Mouse (Mus musculus): ENCODE measurements around the gene Itpk1. TPM values are rescaled to one million over a fixed set of nuclear protein-coding genes. Genes with fewer than 3 reads are reported as not detected.

Itpk1 gene
- polyA plus RNA-seq, 1 experiment from 2014 or later, result 5.5 TPM

- H3K9ac ChIP-seq, result no peak overlapping the region
- H3K27ac ChIP-seq (ENCODE audit: poor library complexity, severe bottlenecking), result no peak overlapping the region
- no peaks in the 10 kb centered on the region for H3K36me3 ChIP-seq
- no peaks in the 10 kb centered on the region for H3K9me3 ChIP-seq (replicated peaks)
- H3K4me3 ChIP-seq, result no peak overlapping the region
- ATAC-seq (ENCODE audit: insufficient number of reproducible peaks, low FRiP score), result no peak
- H3K27me3 ChIP-seq (replicated peaks), result no peaks in the 10 kb centered on the region
- 80% methylated on average over 20 of the region's 20 CpGs for WGBS
- H3K4me1 ChIP-seq (replicated peaks), result 0 out of 2 replicates have a peak, but pooled peaks cover 8% of the 10 kb centered on the region
- H3K4me2 ChIP-seq, result no peak overlapping the region
These were observed 31.6 kb downstream of the Itpk1 start for GRCm38 (mm10) chr12:102672857-102673839.

DNA sequence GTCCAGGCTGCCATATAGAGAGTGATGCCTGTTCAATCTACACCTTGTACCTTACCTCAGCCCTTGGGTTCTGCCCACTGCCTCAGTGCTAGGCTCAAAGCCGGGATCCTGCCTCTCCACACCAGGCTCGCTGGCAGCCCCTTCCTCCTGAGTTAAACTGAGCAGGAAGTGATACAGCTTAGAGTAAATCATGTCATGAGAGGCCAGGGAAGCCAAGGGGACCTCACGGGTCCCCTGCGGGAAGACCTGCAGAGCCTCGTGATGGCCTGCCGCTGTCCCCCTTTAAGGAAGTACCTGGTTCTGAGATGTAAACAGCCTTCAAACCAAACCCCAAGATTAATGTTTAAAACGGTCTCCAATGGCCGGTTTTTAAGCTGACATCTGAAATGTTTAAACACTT, 32.6 kb downstream of the Itpk1 start:
- 71% methylated on average over 8 of the region's 8 CpGs for WGBS
- Histone ChIP-seq H3K27ac (ENCODE audit: poor library complexity, severe bottlenecking) (no peak overlapping the region), H3K36me3 (no peaks in the 10 kb centered on the region), H3K4me2 (no peak overlapping the region), H3K27me3 (replicated peaks) (no peaks in the 10 kb centered on the region), H3K4me3 (no peak overlapping the region), H3K4me1 (replicated peaks) (0 out of 2 replicates have a peak, but pooled peaks cover 8% of the 10 kb centered on the region), H3K9me3 (replicated peaks) (no peaks in the 10 kb centered on the region), H3K9ac (no peak overlapping the region)
- ATAC-seq (ENCODE audit: insufficient number of reproducible peaks, low FRiP score), result no peak

- Histone ChIP-seq H3K4me2 (no peak overlapping the region), H3K36me3 (no peaks in the 10 kb centered on the region), H3K9me3 (replicated peaks) (no peaks in the 10 kb centered on the region), H3K4me1 (replicated peaks) (0 out of 2 replicates have a peak, but pooled peaks cover 8% of the 10 kb centered on the region), H3K27me3 (replicated peaks) (no peaks in the 10 kb centered on the region), H3K27ac (ENCODE audit: poor library complexity, severe bottlenecking) (no peak overlapping the region), H3K9ac (no peak overlapping the region), H3K4me3 (no peak overlapping the region)
- no peak for ATAC-seq (ENCODE audit: insufficient number of reproducible peaks, low FRiP score)
- WGBS, result 71% methylated on average over 8 of the region's 8 CpGs
These were observed 33.9 kb downstream of the Itpk1 start for GRCm38 (mm10) chr12:102670848-102671247.

GRCm38 (mm10) chr12:102665465-102666202, 39.1 kb downstream of the Itpk1 start:
- Histone ChIP-seq H3K9me3 (replicated peaks) (0 out of 2 replicates have a peak, but pooled peaks cover 5% of the 10 kb centered on the region), H3K27me3 (replicated peaks) (no peaks in the 10 kb centered on the region), H3K4me2 (no peak overlapping the region), H3K4me3 (no peak overlapping the region), H3K36me3 (no peaks in the 10 kb centered on the region; the same call in 1 of the 2 replicates), H3K9ac (no peak overlapping the region), H3K27ac (ENCODE audit: poor library complexity, severe bottlenecking) (no peak overlapping the region), H3K4me1 (replicated peaks) (no peaks in the 10 kb centered on the region)
- WGBS, result 87% methylated on average over 10 of the region's 10 CpGs
- ATAC-seq (ENCODE audit: insufficient number of reproducible peaks, low FRiP score), result no peak

DNA sequence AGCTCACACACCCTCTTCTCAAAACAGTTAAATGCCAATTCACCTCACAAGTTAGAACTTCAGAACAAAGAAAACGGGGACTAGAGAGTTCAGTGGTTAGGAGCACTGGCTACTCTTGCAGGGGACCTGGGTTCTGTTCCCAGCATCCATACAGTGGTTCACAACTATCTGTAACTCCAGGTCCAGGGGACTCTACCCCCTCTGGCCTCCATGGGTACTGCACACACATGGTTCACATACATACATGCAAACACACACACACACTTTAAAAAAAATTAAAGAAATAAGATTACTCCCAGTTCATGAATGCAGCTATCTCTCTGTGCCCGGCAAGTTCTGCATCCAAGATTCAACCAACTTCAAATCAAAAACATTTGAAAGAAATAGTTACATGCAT, 40.7 kb downstream of the Itpk1 start:
- WGBS, result 88% methylated on average over 2 of the region's 2 CpGs
- 0 out of 2 replicates have a peak, but pooled peaks cover 5% of the 10 kb centered on the region for H3K9me3 ChIP-seq (replicated peaks)

GRCm38 (mm10) chr12:102663349-102664051, 41.2 kb downstream of the Itpk1 start:
- H3K27ac ChIP-seq (ENCODE audit: poor library complexity, severe bottlenecking), result no peak overlapping the region
- H3K4me1 ChIP-seq (replicated peaks), result no peaks in the 10 kb centered on the region
- no peak for ATAC-seq (ENCODE audit: insufficient number of reproducible peaks, low FRiP score)
- no peak overlapping the region for H3K4me2 ChIP-seq
- 0 out of 2 replicates have a peak, but pooled peaks cover 5% of the 10 kb centered on the region for H3K9me3 ChIP-seq (replicated peaks)
- WGBS, result 78% methylated on average over 11 of the region's 11 CpGs
- H3K9ac ChIP-seq, result no peak overlapping the region
- no peaks in the 10 kb centered on the region for H3K27me3 ChIP-seq (replicated peaks)
- no peak overlapping the region for H3K4me3 ChIP-seq
- H3K36me3 ChIP-seq, result no peaks in the 10 kb centered on the region; the same call in 1 of the 2 replicates

More for the DNA sequence above, 40.7 kb downstream of the Itpk1 start:
- Histone ChIP-seq H3K27me3 (replicated peaks) (no peaks in the 10 kb centered on the region), H3K27ac (ENCODE audit: poor library complexity, severe bottlenecking) (no peak overlapping the region), H3K4me1 (replicated peaks) (no peaks in the 10 kb centered on the region), H3K36me3 (no peaks in the 10 kb centered on the region; the same call in 1 of the 2 replicates), H3K4me2 (no peak overlapping the region), H3K4me3 (no peak overlapping the region), H3K9ac (no peak overlapping the region)
- no peak for ATAC-seq (ENCODE audit: insufficient number of reproducible peaks, low FRiP score)

DNA sequence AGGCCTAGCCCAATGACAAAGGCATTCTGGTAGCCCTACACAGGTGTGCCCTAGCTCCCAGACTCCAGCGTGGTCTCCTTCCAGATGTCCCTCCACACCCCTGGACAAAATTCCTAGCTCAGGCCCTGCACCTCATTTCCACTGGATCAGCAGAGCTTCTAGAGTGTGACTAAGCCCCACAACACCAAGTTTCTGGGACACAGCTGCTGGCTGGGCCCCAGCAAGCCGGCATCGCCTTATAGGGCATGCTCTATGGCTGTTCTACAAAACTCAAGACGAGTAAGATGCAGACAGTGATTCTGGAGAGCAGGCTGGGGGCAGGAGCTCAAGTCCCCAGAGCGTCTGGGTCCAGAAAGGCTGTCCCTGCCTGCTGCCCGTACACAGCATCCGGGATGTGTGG, 43.0 kb downstream of the Itpk1 start:
- no peak for ATAC-seq (ENCODE audit: insufficient number of reproducible peaks, low FRiP score)
- Histone ChIP-seq H3K36me3 (no peaks in the 10 kb centered on the region; the same call in 1 of the 2 replicates), H3K9ac (no peak overlapping the region), H3K9me3 (replicated peaks) (0 out of 2 replicates have a peak, but pooled peaks cover 5% of the 10 kb centered on the region), H3K27me3 (replicated peaks) (no peaks in the 10 kb centered on the region), H3K4me3 (no peak overlapping the region), H3K27ac (ENCODE audit: poor library complexity, severe bottlenecking) (no peak overlapping the region), H3K4me1 (replicated peaks) (0 out of 2 replicates have a peak, but pooled peaks cover under 1% of the 10 kb centered on the region), H3K4me2 (no peak overlapping the region)
- 74% methylated on average over 7 of the region's 7 CpGs for WGBS

DNA sequence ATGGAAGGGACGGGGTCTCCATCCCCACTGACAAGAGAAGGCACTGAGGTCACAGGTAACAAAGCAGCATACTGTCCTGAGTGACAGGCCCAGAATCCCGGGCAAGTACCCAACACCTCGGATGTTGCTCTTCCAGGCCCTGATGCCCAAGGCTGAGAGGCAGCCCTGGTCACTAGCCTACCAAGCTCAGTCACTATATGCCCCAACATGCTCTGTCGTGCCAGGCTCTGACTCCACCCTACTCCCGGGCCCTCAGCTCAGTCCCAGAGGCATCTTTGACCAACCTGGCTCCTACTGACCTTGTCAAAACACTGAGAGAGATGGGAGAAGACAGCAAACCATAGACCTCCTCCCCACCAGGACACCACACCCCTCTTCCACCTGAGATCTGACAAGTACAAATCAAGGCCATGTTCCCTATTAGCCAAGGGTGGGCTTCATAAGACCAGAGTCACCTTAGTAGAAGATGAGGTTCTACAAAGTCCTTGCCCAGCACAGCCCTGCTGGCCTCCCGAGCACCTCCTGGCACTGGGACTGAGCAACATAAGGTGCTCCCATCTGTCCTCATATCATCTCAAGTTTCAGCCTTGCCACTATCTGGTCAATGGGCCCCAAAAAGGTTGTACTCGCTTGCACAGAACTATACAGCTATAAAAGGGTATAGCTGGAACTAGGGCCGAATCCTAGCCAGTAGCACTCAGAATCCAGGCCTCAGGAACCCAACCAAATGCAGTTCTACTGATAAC, 43.7 kb downstream of the Itpk1 start:
- H3K4me1 ChIP-seq (replicated peaks), result peaks cover 8% of the 10 kb centered on the region; the same call in 1 of the 2 replicates
- no peaks in the 10 kb centered on the region; the same call in 1 of the 2 replicates for H3K36me3 ChIP-seq
- H3K27me3 ChIP-seq (replicated peaks), result no peaks in the 10 kb centered on the region
- H3K27ac ChIP-seq (ENCODE audit: poor library complexity, severe bottlenecking), result no peak overlapping the region
- no peak overlapping the region for H3K4me2 ChIP-seq
- H3K9ac ChIP-seq, result no peak overlapping the region
- 82% methylated on average over 8 of the region's 8 CpGs for WGBS
- no peak for ATAC-seq (ENCODE audit: insufficient number of reproducible peaks, low FRiP score)
- 0 out of 2 replicates have a peak, but pooled peaks cover 5% of the 10 kb centered on the region for H3K9me3 ChIP-seq (replicated peaks)
- no peak overlapping the region for H3K4me3 ChIP-seq

- WGBS, result 63% methylated on average over 6 of the region's 6 CpGs
- Histone ChIP-seq H3K9ac (0 out of 2 replicates have a peak overlapping the region, but pooled peaks have one; percentile 33), H3K36me3 (no peaks in the 10 kb centered on the region), H3K9me3 (replicated peaks) (no peaks in the 10 kb centered on the region), H3K4me3 (no peak overlapping the region), H3K27me3 (replicated peaks) (no peaks in the 10 kb centered on the region), H3K27ac (ENCODE audit: poor library complexity, severe bottlenecking) (no peak overlapping the region), H3K4me2 (peak overlapping the region; percentile 28; the same call in 1 of the 2 replicates), H3K4me1 (replicated peaks) (peaks cover 50% of the 10 kb centered on the region)
- ATAC-seq (ENCODE audit: insufficient number of reproducible peaks, low FRiP score), result no peak
These were observed 51.7 kb downstream of the Itpk1 start for GRCm38 (mm10) chr12:102653003-102653402.

GRCm38 (mm10) chr12:102652420-102652819, 52.3 kb downstream of the Itpk1 start:
- H3K36me3 ChIP-seq, result no peaks in the 10 kb centered on the region
- H3K27me3 ChIP-seq (replicated peaks), result no peaks in the 10 kb centered on the region
- H3K4me2 ChIP-seq, result peak overlapping the region; percentile 28
- no peaks in the 10 kb centered on the region for H3K9me3 ChIP-seq (replicated peaks)
- H3K4me1 ChIP-seq (replicated peaks), result peaks cover 54% of the 10 kb centered on the region
- H3K9ac ChIP-seq, result 0 out of 2 replicates have a peak overlapping the region, but pooled peaks have one; percentile 33
- H3K4me3 ChIP-seq, result no peak overlapping the region
- WGBS, result 13% methylated on average over 8 of the region's 8 CpGs
- H3K27ac ChIP-seq (ENCODE audit: poor library complexity, severe bottlenecking), result peak overlapping the region; percentile 25; the same call in 1 of the 2 replicates
- ATAC-seq (ENCODE audit: insufficient number of reproducible peaks, low FRiP score), result peak; percentile 46

All from heart, embryonic 12.5 days (tissue).